Mouse (Mus musculus) NIH3T3 (cell line): ENCODE data around the gene Spire2.
"Not testable (repeated sequence)": the region's sequence is repeated elsewhere in the genome, so short reads cannot be mapped to it uniquely, and the experiment has no call there.

Experiments
- DNase-seq: peaks from one replicate; pipeline ENCODE4 v3.0.0-alpha.2; 2012; ENCODE audit warnings: low read depth

Spire2 gene

GRCm38 (mm10) chr8:123384883-123385540 lies 52.5 kb downstream of the Spire2 start:
- DNase-seq: peak; percentile 68

- no peak for DNase-seq
These were observed 54.5 kb downstream of the Spire2 start for GRCm38 (mm10) chr8:123387041-123387440.

GRCm38 (mm10) chr8:123387801-123388200 lies 55.3 kb downstream of the Spire2 start:
- DNase-seq: no peak

- DNase-seq: no peak
These were observed 56.5 kb downstream of the Spire2 start for GRCm38 (mm10) chr8:123389026-123389425.

GRCm38 (mm10) chr8:123398308-123398707 lies 65.8 kb downstream of the Spire2 start:
- DNase-seq: no peak

- no peak for DNase-seq
These were observed 69.4 kb downstream of the Spire2 start for GRCm38 (mm10) chr8:123401936-123402335.

GRCm38 (mm10) chr8:123402730-123403326 lies 70.3 kb downstream of the Spire2 start:
- DNase-seq: peak; percentile 31

- no peak for DNase-seq
These were observed 72.0 kb downstream of the Spire2 start for GRCm38 (mm10) chr8:123404521-123404920.

GRCm38 (mm10) chr8:123406786-123407185 lies 74.3 kb downstream of the Spire2 start, which contains the start of gene Mc1r:
Mc1r (plus strand) TSS chr8:123407107.
- peak; percentile 79 for DNase-seq

- DNase-seq: no peak
These were observed 75.1 kb downstream of the Spire2 start for GRCm38 (mm10) chr8:123407612-123408011.

GRCm38 (mm10) chr8:123408586-123409544 lies 76.4 kb downstream of the Spire2 start:
- DNase-seq: peak; percentile 55

- DNase-seq: peak; percentile 68
These were observed 77.6 kb downstream of the Spire2 start for GRCm38 (mm10) chr8:123410049-123410587.

GRCm38 (mm10) chr8:123410788-123411187 lies 78.3 kb downstream of the Spire2 start:
- DNase-seq: no peak

- peak; percentile 54 for DNase-seq
These were observed 78.7 kb downstream of the Spire2 start, which contains the start of gene Tubb3 for GRCm38 (mm10) chr8:123411246-123411645. Tubb3 (plus strand) TSS chr8:123411424.

- DNase-seq: no peak
These were observed 79.3 kb downstream of the Spire2 start for GRCm38 (mm10) chr8:123411781-123412327.

GRCm38 (mm10) chr8:123412560-123413170 lies 80.2 kb downstream of the Spire2 start:
- DNase-seq: no peak

GRCm38 (mm10) chr8:123414255-123414654 lies 81.7 kb downstream of the Spire2 start:
- no peak for DNase-seq

GRCm38 (mm10) chr8:123414997-123415696 lies 82.6 kb downstream of the Spire2 start:
- DNase-seq: not testable (repeated sequence)

GRCm38 (mm10) chr8:123415967-123416943 lies 83.7 kb downstream of the Spire2 start:
- peak; percentile 66 for DNase-seq
